Mouse (Mus musculus) adrenal gland, postnatal 4 days (tissue): Measurements from ENCODE around the gene Tcp11. TPM values are rescaled to one million over a fixed set of nuclear protein-coding genes. Genes with fewer than 3 reads are reported as not detected.

Source experiments
- DNase-seq, 2 experiments: peaks; one replicate each; pipeline ENCODE4 v3.0.0; 2021 to 2022; ENCODE audit warnings: low spot score in 2 of 2, mixed read lengths in 2 of 2
- long read RNA-seq, 2 experiments: library from polyadenylated mRNA; stranded (forward); transcript quantifications; one replicate each; pipeline ENCODE4 v2.0.0; 2021
- total RNA-seq, 2 experiments: library from RNA; stranded (reverse); gene quantifications; 2 replicates each; pipeline ENCODE4 v1.2.3; 2021

Gene Tcp11
- total RNA-seq: 1 to 10 TPM in 1 of 2 experiments, under 1 TPM in 1; 0.31 to 3.3 TPM
- long read RNA-seq, experiment 1, partial matches to known transcripts: 0 of 1 reads
- long read RNA-seq, experiment 1, other reads (novel, unspliced or antisense): 0 of 1 reads
- long read RNA-seq, experiment 2, partial matches to known transcripts: 2 of 6 reads
- long read RNA-seq, experiment 2, other reads (novel, unspliced or antisense): 1 of 6 reads

DNA sequence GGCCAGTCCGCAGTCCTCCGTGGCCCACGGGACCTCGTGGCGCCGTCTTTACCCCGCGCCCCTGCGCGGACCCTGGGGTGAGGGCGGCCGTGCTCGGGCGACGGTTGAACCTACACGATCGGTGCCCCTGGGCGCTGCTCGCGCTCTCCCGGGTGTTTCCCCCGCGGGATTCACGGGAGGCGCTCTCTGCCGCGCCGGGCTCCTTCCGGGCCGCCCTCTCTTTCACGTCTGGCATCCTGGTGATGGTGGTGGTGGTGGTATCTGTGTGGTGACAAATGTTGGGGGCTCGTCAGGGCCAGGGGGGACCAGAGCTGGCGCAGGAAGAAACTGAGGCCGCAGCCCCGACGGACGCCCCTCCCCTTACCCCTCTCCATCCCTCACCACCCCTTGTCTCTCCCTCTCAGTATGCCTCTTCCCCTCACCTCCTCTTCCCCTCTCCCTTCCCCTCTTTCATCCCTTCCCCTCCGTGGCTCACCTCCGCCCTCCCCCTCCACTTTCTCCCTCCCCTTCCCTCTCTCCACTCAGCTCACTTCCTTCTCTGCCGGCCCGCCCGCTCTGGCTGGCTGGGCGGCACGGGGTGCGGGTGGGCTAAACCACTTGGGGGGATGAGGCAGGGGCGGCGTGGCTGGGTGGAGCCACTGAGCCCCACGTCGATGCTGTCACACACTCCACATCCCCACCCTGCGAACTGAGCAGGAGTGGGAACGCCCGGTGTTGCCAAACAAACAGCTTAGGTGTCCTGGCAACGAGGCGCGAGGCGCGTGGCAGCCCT lies at the start of gene Tcp11:
Gene Tcp11, minus strand, starts transcription at position 595 of the 772 bp plus-strand sequence.
- no peak for DNase-seq

DNA sequence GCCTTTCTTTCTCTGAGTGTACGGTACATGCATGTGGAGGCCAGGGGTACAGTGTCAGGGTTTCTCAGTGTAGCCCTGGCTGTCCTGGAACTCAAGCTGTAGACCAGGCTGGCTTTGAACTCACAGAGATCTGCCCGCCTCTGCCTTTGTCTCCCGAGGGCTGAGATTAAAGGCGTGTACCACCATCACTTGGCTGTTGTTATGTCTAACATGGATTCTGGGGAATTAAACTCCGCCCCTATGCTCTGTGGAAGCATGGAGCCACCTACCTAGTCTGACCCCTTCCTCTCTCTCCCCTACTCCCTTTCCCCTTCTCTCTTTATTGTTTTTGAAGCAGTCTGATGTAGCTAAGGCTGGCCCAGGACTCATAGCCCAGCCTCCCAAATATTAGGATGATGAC lies 49.4 kb upstream of the Tcp11 start:
- DNase-seq: no peak

DNA sequence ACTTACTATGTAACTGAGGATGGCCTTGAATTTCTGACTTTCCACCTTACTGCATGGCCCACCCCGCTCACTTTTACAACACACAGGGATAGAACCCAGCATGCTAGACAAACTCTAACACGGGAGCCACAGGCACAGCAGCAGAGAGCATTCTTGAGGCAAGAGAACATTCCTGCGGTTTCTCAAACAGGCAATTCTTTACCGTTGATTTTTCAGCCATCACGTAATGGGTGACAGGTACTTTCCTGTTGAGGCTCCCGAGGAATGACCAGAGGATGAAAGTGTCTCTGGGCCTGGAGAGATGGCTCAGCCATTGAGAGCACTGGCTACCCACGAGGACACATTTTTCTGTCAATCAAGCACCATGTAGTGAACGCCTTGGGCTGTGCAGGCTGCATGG lies 43.9 kb upstream of the Tcp11 start:
- DNase-seq: no peak

DNA sequence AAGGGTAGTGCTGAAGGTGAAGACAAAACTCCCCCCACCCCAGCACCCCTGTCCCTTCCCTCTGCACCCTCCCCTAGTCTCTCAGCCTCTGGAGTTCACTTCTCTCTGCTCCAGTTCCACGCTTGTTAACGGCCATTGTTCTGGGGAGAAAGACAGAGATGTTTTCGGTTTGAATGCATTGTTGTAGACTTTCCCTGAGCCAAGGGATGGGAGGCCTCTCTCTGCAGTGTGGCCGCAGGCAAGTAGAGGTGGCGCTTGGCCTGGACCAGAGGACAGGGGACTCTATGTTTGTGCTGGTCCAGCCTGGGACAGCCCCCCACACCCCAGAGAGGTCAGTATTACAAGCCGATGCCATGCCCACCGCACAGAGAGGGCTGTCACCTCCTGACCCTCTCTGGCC lies 43.2 kb upstream of the Tcp11 start:
- DNase-seq: no peak

DNA sequence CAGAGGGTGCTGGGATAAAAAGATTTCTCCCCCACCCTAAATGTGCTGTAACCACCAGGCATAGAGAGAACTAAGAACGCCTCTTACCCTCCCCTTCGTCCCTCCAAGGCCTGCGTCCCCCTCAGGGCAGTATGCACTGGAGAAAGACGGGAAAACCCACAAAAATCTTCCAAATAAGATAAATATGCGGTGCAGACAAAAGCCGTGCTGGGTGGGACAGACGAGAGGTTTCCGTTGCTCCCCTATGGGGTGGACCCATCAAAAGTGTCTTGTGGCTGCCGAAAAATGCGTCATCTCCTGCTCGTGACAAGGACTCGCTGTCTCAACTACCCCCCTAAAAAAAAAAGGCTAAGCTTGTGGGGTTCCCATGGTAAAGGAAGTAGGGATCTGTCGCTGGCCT lies 42.5 kb upstream of the Tcp11 start:
- no peak for DNase-seq

DNA sequence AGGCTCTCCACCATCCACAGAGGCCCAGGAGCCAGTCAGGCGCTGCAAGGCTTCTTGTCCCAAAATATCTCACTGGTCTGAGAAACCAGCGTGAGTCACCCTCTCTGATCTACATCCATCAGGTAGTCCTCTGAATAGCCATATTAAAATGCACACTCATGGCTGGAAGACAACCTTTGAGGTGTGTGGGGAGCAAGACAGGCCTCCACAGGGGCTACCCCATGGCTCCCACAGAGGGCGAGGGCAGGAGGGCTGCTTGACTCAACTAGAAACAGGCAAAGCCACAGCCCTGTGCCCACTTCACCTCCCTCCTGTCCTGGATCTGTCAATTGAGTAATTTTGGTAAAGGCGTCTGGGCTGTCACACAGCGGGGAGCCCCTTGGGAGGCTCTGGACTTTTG lies 40.0 kb upstream of the Tcp11 start:
- no peak for DNase-seq

DNA sequence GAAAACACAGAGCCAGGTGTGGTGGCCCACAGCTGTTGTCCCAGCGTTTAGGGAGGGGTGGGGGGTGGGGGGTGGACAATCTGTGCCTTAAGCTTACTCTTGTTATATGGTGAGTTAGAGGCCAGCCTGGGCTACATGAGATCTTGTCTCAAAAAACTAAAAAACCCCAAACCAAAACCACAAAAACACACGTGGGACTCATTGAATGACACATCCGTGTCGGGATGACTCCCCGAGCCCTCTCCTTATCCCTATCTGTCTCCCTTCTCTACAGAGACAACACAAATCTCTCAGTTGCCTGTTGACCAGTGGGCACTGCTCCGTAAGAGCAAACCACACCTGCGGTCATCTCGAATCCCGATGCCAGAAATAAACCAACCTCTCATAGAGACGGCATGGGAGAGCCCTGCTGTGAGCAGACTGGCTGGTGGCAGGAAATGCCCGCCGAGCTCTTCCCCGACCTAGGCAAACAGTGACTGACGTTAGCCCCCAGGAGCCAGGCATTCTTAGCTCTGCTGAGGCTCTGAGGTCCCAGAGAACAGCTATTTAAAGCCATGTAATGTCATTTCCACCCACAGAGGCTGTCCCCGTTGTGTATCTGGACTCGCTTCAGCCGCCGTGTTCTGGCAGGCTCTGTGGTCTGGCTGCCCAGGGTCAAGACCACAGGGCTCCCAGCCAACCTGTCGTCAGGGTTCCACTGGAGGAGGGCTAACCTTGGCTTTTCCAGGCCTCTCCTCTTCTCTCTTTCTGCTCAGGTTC lies 37.2 kb upstream of the Tcp11 start:
- no peak for DNase-seq

DNA sequence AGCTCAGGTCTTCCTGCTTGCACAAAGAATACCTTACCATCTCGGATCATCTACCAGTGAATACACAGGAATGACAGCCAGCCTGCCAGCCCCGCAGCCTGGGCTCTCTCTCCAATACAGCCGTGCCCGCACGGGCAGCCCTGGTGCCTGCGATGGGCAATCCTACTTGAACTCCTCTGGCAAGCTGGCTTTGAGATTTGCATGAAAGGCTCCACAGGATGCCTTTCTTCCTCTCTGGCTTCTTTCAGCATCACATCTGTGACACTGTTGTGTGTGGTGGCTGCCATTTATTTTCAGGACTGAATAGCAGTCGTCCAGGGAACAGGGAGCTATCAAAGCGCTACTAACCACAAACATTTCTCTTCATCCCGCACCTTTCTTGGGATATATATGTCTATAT lies 35.9 kb upstream of the Tcp11 start:
- DNase-seq: no peak

DNA sequence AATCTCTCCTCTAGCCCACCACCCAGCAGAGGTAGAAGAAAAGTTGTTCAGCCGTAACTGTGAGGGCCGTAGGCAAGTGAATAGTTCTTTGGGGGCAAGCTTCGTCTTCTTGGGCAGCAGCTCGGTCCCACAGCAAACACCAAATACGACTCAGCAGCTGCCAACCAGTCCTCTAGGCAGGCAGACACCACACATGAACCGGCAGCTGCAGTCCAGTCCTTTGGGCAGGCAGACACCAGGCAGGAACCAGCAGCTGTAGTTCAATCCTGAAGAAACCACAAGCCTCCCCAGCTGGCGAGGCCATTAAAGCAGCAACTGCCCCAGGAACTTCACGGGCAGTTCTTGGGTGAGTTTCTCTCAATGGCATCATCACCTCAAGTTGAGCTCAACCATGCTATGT lies 31.8 kb upstream of the Tcp11 start:
- no peak for DNase-seq

DNA sequence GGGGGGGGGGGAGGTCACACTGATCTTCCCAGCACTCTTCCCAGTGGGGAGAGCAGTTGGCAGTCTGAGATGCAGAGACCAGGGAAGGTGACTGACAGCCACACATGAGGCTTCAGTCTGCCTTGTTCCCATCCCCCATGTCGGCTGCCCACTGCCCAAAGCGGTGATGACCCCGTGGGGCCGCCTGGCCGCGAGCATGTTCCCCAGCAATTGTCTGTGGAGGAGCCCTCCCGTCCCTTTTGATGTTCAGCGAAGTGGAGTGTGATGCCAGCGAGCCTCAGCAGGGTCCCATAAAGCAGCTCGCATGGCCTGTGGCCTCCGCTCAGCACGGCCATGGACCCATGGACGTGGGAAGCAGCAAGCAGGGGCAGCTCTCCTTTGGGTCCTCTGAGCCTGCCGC lies 26.8 kb upstream of the Tcp11 start:
- DNase-seq: no peak

DNA sequence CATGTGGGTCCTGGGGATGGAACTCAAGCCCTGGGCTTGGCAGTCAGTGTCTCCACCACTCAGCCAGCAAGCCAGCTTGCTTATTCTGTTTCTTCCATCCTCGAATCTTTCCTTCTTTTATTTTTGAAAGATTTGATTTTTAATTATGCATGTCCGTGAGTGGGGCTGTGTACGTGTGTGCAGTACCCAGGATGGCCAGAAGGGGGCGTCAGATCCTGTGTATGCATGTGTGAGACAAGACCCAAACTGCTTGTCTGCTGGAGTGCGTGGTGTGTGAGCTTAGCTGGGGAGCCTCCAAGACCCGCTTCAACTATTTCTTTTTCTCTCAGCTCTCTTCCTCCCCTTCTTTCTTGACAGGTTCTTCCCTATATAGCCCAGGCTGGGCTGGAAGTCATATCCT lies 25.9 kb upstream of the Tcp11 start:
- no peak for DNase-seq

DNA sequence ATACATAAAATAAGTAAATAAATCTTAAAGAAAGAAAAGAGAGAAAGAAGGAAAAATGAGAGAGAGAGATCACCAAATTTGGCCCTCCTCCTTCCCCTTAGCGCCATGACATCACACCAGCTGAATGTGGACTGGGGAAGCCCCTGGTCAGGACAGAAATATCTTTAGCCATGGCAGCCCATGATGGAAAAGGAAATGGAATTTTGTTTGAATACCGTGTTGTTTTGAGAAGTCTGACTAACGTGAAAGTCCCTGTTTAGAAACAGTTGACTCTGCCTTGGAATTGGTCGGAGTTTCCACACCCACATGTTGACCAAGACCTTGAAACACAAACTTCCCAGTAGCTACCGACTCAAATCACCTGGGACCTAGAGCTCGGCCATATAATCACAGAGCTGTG lies 24.0 kb upstream of the Tcp11 start:
- DNase-seq: no peak

DNA sequence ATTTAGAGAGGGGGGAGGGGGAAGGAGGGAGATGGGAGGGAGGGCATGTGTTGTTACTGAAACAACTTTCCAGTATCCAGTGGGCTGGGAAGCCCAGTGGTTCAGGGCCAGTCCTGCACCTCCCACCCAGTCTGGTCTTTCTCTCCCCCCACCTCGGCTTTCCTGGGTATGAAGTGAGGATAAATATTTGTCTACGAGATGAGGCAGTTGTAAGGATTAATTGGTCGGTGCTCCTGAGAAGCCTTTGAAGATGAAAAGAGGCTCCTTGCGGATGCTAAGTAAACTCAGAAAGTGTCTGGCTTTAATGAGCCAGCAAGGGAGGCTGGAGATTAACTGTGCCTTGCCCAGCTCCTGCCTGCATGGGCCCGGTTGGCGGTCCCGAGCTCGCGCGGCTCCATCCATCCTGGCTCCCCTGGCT lies 21.5 kb upstream of the Tcp11 start:
- DNase-seq: no peak

DNA sequence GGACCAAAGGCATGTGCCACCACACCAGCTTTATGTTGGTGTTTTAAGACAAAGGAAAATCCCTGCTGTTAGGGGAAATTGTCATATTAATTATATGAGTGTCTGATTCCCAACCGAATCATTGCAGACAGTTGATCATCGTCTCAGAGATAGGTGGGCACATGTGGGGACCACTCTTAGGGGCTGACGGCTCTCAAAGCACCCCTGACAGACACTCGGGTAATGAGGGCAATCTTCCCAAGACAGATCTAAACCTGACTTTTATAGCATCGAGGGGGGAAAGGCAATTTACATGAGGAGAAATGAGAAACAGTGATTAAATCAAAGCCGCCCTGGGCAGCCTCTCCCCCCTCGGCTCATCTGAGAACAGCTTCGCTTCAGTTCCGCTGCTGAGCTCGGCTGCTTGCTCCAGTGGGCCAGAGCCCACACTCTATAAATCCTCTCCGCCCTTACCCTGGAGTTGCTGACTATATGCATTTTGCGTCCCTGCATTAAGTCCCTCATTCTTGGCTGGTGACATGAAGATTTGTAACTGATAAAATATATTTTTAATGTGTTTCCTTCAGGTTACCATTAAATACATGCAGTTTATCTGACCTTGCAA lies 20.9 kb upstream of the Tcp11 start:
- DNase-seq: no peak

DNA sequence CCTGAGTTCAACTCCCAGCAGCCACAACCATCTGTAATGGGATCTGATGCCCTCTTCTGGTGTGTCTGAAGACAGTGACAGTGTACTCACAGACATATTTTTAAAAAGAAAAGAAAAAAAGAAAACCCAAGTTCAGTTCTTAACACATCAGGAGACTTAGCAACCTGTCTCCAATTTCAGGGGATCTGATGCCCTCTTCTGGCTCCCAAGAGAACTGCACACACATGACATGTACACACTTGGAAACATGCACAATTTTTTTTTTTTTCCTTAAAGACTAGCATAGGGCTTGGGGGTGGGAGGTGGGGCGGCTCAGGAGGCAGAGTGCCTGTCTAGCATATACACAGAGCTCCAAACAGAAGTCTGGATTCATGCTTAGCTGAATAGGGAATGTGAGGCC lies 20.2 kb upstream of the Tcp11 start:
- no peak for DNase-seq

DNA sequence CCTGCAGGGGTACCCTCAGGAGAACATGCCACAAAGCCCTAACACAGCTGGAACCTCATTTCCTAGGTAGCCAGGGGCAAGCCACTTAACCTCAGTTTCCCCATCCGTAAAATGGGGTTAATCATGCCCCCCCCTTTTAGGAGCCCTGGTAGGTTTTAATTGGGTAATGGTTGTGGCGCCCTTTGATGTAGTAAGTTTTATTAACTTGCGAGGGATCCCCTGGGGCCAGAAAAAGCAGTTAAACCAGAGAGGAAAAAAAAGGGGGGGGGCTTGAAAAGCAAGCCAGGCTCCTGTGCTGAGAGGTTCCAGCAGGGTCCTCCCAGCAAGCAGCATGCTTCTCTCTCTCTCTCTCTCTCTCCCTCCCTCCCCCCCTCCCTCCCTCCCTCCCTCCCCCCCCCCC lies 18.6 kb upstream of the Tcp11 start:
- no peak for DNase-seq

DNA sequence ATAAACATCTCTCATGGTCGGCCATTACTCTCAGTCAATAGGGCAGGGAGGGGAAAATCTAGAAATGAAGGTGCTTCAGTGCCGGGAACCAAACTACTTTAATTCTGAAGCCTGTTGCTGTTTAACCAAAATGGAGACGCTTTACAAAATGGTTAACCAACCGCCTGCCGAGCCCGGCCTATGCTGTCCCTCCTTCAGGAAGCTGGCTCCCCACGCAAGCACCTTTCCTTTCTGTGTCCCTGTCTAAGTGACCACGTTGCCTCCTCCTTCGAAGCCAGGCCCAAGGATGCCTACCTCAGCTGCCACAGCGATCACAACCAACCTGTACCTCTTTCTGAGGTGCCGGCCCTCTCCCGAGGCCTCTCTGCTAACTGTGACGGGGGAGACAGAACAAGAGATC lies 16.9 kb upstream of the Tcp11 start:
- no peak for DNase-seq

DNA sequence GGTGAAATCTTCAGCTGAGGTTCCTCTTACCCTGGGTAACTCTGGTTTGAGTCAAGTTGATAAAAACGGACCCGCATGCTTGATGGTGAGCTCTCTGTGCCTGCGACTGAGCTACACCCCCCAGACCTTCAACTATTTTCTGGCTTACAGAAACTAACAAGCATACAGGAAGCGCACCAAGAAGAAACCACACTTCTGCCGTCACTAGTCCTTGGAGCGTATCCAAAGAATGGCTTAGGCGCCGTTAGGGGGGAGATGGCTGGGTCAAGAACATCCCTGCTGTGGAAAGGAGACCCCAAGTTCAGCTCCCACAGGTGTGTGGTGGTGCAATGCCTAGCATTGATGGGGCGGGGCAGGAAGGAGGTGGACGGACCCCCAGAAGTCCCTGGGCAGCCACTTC lies 16.0 kb upstream of the Tcp11 start:
- DNase-seq: no peak

DNA sequence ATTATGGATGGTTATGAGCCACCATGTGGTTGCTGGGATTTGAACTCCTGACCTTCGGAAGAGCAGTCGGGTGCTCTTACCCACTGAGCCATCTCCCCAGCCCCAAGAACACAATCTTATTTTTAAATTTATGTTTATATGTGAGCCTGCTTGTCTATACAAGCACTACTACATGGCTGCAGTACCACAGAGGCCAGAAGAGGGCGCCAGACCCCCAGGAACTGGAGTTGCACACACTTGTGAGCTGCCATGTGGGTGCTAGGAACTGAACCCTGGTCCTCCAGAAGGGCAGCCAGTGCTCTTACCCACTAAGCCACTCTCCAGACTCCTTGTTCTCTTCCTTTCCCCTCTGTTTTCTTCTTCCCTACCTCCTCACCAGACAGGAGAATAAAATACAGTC lies 13.4 kb upstream of the Tcp11 start:
- DNase-seq: no peak

DNA sequence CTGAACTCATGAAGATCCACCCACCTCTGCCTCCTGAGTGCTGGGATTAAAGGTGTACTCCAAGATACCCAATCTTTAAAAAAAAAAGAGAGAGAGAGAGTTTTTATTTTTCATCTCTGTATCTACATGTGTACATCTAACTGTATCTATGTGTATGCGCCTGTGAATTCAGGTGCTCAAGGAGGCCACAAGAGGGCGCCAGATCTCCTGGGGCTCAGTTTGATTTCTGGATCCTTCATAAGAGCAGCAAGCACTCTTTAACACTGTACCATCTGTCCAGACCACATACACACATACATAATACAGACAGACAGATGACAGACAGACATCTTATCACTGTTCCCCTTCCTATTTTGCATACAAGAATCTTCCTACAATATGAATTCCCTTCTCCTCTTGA lies 11.9 kb upstream of the Tcp11 start:
- DNase-seq: no peak

DNA sequence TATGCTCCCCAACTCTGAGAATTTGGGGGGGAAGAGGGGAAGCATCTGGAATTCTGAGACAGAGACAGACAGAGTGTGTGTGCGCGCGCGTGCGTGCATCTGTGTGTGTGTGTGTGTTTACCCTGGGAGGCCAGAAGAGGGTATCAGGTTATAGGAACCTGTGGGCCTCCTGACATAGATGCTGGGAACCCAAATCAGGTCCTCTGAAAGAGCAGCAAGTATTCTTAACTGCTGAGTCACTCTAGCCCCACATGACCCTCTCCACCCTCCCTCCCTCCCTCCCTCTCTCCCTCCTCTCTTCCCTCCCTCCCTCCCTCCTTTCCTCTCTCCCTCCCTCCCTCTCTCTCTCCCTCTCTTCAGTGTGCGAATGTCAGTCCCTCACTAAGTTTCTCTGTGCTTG lies 8.3 kb upstream of the Tcp11 start:
- DNase-seq: no peak

DNA sequence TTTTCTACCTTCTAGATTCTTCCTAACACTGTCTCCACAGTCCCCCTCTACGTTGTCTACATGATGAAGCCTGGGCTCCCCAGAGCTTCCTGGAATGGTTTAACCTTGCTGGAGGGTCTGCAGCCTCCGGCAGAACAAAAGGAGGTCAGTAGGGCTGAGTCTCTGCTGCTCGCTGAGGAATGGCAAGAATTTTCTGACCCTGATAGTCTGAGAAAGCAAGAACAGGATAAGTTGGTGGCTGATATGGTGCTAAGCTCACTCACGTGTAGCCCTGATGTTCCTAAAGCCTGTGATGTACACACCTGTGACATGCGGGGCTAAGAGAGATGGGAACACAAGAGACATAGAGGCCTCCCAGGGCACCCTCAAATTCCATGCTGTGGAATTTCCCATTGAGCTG lies 7.0 kb upstream of the Tcp11 start:
- DNase-seq: no peak
